Mouse (Mus musculus) central nervous system, embryonic 14 days (tissue): Measurements from ENCODE around the gene Runx2. TPM values are rescaled to one million over a fixed set of nuclear protein-coding genes. Genes with fewer than 3 reads are reported as not detected.

Source experiments
- polyA plus RNA-seq: library from polyadenylated mRNA; depleted of rRNA; stranded (reverse); fragments of >200 nt; gene quantifications from 2 replicates; pipeline ENCODE4 v1.2.3, GENCODE M21; 2012; rRNA removed

Runx2 gene
- polyA plus RNA-seq: 2.4 and 9.2 TPM in 2 replicates

GRCm38 (mm10) chr17:44814508-44815175 is at the start of gene Runx2:
Gene Runx2 (minus strand): TSS chr17:44814797.

GRCm38 (mm10) chr17:44776738-44777270 is 37.8 kb downstream of the Runx2 start, which contains the start of gene Supt3:
Gene Supt3 (plus strand): TSS chr17:44777152.

Other genes with a start within 250 kb of the Runx2 start
- gene Supt3, start 37.6 kb downstream of the Runx2 start, polyA plus RNA-seq: 9.1 and 10.3 TPM in 2 replicates